Mouse (Mus musculus) limb, embryonic 15.5 days (tissue): ENCODE data around the gene Olfr111. TPM values are rescaled to one million over a fixed set of nuclear protein-coding genes. Genes with fewer than 3 reads are reported as not detected.
"Not testable (repeated sequence)": the region's sequence is repeated elsewhere in the genome, so short reads cannot be mapped to it uniquely, and the experiment has no call there.

Experiments used
- ATAC-seq: fragments of 200-750 bp; cut with Nextera tagmentation; 2 replicates; pipeline ENCODE4 v1.8.0; 2017; ENCODE audit warnings: low read depth, moderate TSS enrichment; ENCODE audit not compliant: insufficient number of reproducible peaks, low FRiP score, low TSS enrichment
- H3K27ac ChIP-seq: fragments of 300-500 bp; sonication (generic); 2 replicates; pipeline ENCODE4 v1.5.1; 2015; ENCODE audit warnings: moderate library complexity, mild to moderate bottlenecking, inconsistent platforms
- H3K27me3 ChIP-seq: fragments of 300-500 bp; sonication (generic); 2 replicates; pipeline ENCODE4 v1.6.1; 2015; ENCODE audit warnings: inconsistent platforms
- H3K36me3 ChIP-seq: fragments of 300-500 bp; sonication (generic); 2 replicates; pipeline ENCODE4 v1.6.1; 2015; ENCODE audit warnings: inconsistent platforms
- H3K4me1 ChIP-seq: fragments of 300-500 bp; sonication (generic); 2 replicates; pipeline ENCODE4 v1.6.1; 2015; ENCODE audit warnings: inconsistent platforms
- H3K4me2 ChIP-seq: fragments of 300-500 bp; sonication (generic); 2 replicates; pipeline ENCODE4 v1.6.1; 2015; ENCODE audit warnings: mild to moderate bottlenecking, inconsistent platforms
- H3K4me3 ChIP-seq: fragments of 300-500 bp; sonication (generic); 2 replicates; pipeline ENCODE4 v1.5.1; 2015; ENCODE audit warnings: mild to moderate bottlenecking, inconsistent platforms
- H3K9ac ChIP-seq: fragments of 300-500 bp; sonication (generic); 2 replicates; pipeline ENCODE4 v1.6.1; 2015; ENCODE audit warnings: inconsistent platforms
- H3K9me3 ChIP-seq: fragments of 300-500 bp; sonication (generic); 2 replicates; pipeline ENCODE4 v1.6.1; 2016; ENCODE audit warnings: inconsistent platforms
- WGBS: fragments of 180-500 bp; shearing (Covaris S2); methylation state at CpG from one replicate; pipeline ENCODE4 v1.1.7; 2015; 5-methylcytosine and 5-hydroxymethylcytosine counted together
- polyA plus RNA-seq: library from polyadenylated mRNA; unstranded; fragments of >200 nt; fragmentation: Nextera tagmentation; extraction: Ambion mirVana; gene quantifications from 2 replicates; pipeline ENCODE4 v1.2.1, GENCODE M21; 2015

Olfr111 gene
- not detected in 2 replicates for polyA plus RNA-seq

DNA sequence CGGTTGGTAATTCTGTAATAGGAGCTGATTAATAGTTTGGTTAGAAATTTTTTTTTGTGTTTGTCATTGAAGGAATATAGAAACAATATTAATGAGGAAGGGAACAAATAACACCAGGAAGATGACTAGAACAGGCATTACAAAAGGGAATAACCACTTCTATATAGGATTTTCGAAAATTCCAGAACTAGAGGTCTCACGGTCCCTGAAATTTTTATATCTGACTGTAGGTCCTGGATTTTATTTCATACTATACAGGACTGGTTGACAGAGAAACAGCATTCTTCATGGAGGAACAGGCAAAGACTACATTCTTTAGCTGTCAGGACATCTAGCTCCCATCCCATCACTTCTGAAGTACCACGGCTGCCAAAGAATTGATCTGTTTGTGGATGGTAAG lies at the start of gene Olfr111:
Gene Olfr111 (plus strand): TSS at position 301 of the 400 bp plus-strand sequence.
- H3K4me1 ChIP-seq, result no peaks in the 10 kb centered on the region
- ATAC-seq, result no peak
- no peak within 1 kb of the TSS for H3K4me3 ChIP-seq
- no peak within 1 kb of the TSS for H3K4me2 ChIP-seq
- no peak within 1 kb of the TSS for H3K27ac ChIP-seq
- H3K9ac ChIP-seq, result no peak within 1 kb of the TSS
- no peaks in the 10 kb centered on the region for H3K36me3 ChIP-seq
- no peaks in the 10 kb centered on the region for H3K27me3 ChIP-seq
- WGBS, result 81% methylated on average over 4 of the region's 4 CpGs
- H3K9me3 ChIP-seq, result no peaks in the 10 kb centered on the region

DNA sequence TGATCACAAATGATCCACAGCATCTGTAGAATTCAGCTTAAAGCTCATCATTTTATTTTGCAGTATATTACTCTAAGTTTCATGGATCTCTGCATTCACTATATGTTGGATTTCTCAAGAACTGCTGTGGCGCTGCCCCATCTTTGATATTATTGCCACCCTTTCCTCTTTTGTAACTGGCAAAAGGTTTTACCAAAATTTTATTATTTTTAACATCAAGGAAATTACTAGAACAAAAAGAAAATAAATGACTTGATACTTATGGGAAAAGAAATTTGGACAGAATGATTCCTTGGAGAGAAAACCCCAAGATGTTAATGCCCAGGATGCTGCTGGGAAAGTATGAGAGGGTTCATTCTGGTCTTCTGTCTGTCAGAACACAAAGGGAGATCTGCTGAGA lies 49.2 kb upstream of the Olfr111 start, which contains the start of gene Olfr109:
Gene Olfr109 (plus strand): TSS at position 301 of the 400 bp plus-strand sequence.
- Histone ChIP-seq H3K27me3 (no peaks in the 10 kb centered on the region), H3K36me3 (no peaks in the 10 kb centered on the region), H3K4me2 (no peak within 1 kb of the TSS), H3K4me3 (no peak within 1 kb of the TSS), H3K9ac (no peak within 1 kb of the TSS), H3K4me1 (no peaks in the 10 kb centered on the region), H3K9me3 (no peaks in the 10 kb centered on the region), H3K27ac (no peak within 1 kb of the TSS)
- WGBS, result 83% methylated on average over 1 of the region's 1 CpGs
- no peak for ATAC-seq

DNA sequence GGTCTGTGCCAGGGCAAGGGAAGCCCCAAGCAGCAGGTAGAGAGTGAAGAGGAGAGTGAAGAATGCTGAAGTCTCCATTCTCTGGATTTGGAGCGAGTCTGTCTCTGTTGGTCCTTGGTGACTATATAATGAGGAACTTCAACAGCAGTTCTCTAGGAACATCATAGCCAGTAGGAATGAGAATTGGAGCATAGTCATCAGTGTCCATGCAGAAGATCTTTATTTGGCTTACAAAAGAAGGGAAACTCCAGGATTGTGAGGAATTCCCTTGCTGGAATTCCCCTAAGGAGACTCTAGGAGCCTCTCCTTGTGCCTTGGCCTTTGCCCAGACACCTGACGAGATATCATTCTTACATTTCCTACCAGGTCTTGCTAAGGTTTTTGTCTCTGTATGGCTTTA lies 24.4 kb upstream of the Olfr111 start, which contains the start of gene H2-M2:
Gene H2-M2 (minus strand): TSS at position 101 of the 400 bp plus-strand sequence.
- 72% methylated on average over 2 of the region's 2 CpGs for WGBS
- no peak for ATAC-seq
- H3K9me3 ChIP-seq, result no peaks in the 10 kb centered on the region

DNA sequence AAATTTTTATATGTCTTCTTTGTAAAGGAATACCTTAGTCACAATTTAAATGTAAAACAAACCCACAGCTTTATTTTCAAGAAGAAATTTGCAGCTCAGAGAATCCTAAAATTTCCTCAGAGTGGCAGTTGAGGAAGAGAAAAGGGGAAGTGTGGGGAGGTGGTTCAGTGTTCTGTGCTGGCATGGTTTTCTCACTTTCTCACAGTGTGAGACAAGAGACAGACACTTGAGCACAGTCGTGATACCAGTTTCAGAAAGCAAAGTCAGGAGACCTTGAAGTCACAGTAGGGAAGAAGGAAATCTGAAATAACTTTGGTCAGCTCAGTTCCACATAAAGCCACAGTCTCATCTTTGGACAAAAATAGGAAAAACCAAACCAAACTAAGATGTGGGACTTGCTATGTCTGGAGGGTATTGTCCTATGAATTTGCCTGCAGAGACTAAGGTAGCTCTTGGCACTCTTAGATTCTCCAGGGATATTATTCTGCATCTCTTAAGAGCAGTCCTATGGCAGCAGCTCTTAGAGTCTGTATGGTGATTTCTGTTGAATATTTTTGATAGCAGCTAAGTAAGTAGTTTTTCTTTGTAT lies 15.8 kb upstream of the Olfr111 start, which contains the start of gene Olfr110:
Gene Olfr110 (plus strand): TSS at position 539 of the 589 bp plus-strand sequence.
- Histone ChIP-seq H3K27me3 (no peaks in the 10 kb centered on the region), H3K4me2 (no peak within 1 kb of the TSS), H3K9me3 (no peaks in the 10 kb centered on the region), H3K36me3 (no peaks in the 10 kb centered on the region), H3K4me1 (no peaks in the 10 kb centered on the region), H3K9ac (no peak within 1 kb of the TSS), H3K27ac (no peak within 1 kb of the TSS), H3K4me3 (no peak within 1 kb of the TSS)
- ATAC-seq, result no peak
- WGBS, result 63% methylated on average over 1 of the region's 1 CpGs

More for the DNA sequence above, 24.4 kb upstream of the Olfr111 start, which contains the start of gene H2-M2:
- H3K36me3 ChIP-seq, result no peaks in the 10 kb centered on the region
- H3K27me3 ChIP-seq, result no peaks in the 10 kb centered on the region
- no peak within 1 kb of the TSS for H3K9ac ChIP-seq
- H3K27ac ChIP-seq, result no peak within 1 kb of the TSS
- H3K4me1 ChIP-seq, result no peaks in the 10 kb centered on the region
- H3K4me3 ChIP-seq, result no peak within 1 kb of the TSS
- H3K4me2 ChIP-seq, result no peak within 1 kb of the TSS

DNA sequence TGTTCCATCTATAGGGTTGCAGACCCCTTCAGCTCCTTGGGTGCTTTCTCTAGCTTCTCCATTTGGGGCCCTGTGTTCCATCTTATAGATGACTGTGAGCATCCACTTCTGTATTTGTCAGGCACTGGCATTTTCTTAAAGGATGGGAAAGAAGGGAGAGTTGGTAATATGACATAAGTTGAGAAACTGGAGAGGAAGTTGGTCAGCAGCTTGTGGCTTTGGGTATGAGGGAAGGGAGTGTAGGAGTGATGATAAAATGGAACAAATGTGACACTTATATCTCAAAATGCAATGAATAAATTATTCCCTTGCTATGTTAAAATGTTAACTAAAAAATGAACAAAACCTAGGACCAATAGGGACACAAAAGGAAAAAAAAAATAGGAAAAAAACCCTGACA lies 16.8 kb downstream of the Olfr111 start:
- not testable (repeated sequence) for H3K4me3 ChIP-seq, H3K27me3 ChIP-seq, H3K36me3 ChIP-seq, H3K4me2 ChIP-seq, ATAC-seq, H3K4me1 ChIP-seq, H3K9me3 ChIP-seq, H3K27ac ChIP-seq, H3K9ac ChIP-seq

DNA sequence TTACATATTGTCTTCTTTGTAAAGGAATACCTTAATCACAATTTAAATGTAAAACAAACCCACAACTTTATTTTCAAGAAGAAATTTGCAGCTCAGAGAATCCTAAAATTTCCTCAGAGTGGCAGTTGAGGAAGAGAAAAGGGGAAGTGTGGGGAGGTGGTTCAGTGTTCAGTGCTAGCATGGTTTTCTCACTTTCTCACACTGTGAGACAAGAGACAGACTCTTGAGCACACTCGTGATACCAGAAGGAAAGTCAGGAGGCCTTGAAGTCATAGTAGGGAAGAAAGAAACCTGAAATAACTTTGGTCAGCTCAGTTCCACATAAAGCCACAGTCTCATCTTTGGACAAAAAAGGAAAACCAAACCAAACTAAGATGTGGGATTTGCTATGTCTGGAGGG lies 17.6 kb downstream of the Olfr111 start:
- H3K4me3 ChIP-seq, H3K9ac ChIP-seq, H3K27me3 ChIP-seq, H3K36me3 ChIP-seq, H3K4me2 ChIP-seq, H3K27ac ChIP-seq, H3K9me3 ChIP-seq, ATAC-seq, H3K4me1 ChIP-seq: not testable (repeated sequence)
- 62% methylated on average over 1 of the region's 1 CpGs for WGBS

DNA sequence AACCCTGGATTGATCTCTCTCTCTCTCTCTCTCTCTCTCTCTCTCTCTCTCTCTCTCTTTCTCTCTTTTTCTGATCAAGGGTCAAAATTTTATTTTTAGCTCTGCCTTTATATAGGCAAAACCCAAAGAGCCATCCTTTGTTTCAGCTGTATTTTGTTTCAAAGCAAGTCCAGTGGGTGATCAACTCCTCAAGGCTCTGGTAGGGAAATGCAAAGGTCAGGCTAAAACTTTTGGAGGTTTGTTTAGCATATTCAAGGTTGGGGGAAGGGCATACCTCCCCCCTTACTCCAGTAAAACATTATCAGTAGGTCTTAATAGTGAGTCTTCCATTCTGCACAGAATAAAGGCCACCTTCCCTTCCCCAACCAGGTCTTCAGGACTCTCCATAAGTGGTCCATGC lies 27.3 kb downstream of the Olfr111 start:
- Histone ChIP-seq H3K4me1 (no peaks in the 10 kb centered on the region), H3K4me3 (no peak overlapping the region), H3K9me3 (no peaks in the 10 kb centered on the region), H3K4me2 (no peak overlapping the region), H3K36me3 (no peaks in the 10 kb centered on the region), H3K27me3 (no peaks in the 10 kb centered on the region), H3K9ac (no peak overlapping the region), H3K27ac (no peak overlapping the region)
- ATAC-seq, result no peak

- H3K4me1 ChIP-seq, result not testable (repeated sequence)
Observed at GRCm38 (mm10) chr17:37538416-37538815, 30.6 kb downstream of the Olfr111 start.

GRCm38 (mm10) chr17:37541454-37542119 lies 33.8 kb downstream of the Olfr111 start:
- no peak for ATAC-seq
- H3K4me3 ChIP-seq, result no peak overlapping the region
- H3K27ac ChIP-seq, result no peak overlapping the region
- no peaks in the 10 kb centered on the region for H3K27me3 ChIP-seq
- no peaks in the 10 kb centered on the region for H3K4me1 ChIP-seq
- H3K4me2 ChIP-seq, result no peak overlapping the region
- H3K9me3 ChIP-seq, result no peaks in the 10 kb centered on the region
- no peak overlapping the region for H3K9ac ChIP-seq
- H3K36me3 ChIP-seq, result no peaks in the 10 kb centered on the region
- 77% methylated on average over 4 of the region's 4 CpGs for WGBS

More at GRCm38 (mm10) chr17:37538416-37538815, 30.6 kb downstream of the Olfr111 start:
- not testable (repeated sequence) for H3K27me3 ChIP-seq, H3K27ac ChIP-seq, H3K9ac ChIP-seq, ATAC-seq, H3K4me3 ChIP-seq, H3K36me3 ChIP-seq, H3K9me3 ChIP-seq, H3K4me2 ChIP-seq
- 52% methylated on average over 1 of the region's 1 CpGs for WGBS

- H3K36me3 ChIP-seq, result no peaks in the 10 kb centered on the region
- H3K4me2 ChIP-seq, result no peak overlapping the region
- H3K9me3 ChIP-seq, result no peaks in the 10 kb centered on the region
- H3K9ac ChIP-seq, result no peak overlapping the region
- H3K27ac ChIP-seq, result no peak overlapping the region
- ATAC-seq, result no peak
- WGBS, result 48% methylated on average over 3 of the region's 3 CpGs
- no peak overlapping the region for H3K4me3 ChIP-seq
- no peaks in the 10 kb centered on the region for H3K4me1 ChIP-seq
- H3K27me3 ChIP-seq, result no peaks in the 10 kb centered on the region
Observed at GRCm38 (mm10) chr17:37543800-37544435, 36.1 kb downstream of the Olfr111 start.

GRCm38 (mm10) chr17:37558913-37559615 lies 51.2 kb downstream of the Olfr111 start:
- no peaks in the 10 kb centered on the region for H3K36me3 ChIP-seq
- no peak for ATAC-seq
- no peak overlapping the region for H3K9ac ChIP-seq
- no peak overlapping the region for H3K4me3 ChIP-seq
- no peaks in the 10 kb centered on the region for H3K9me3 ChIP-seq
- H3K4me2 ChIP-seq, result no peak overlapping the region
- H3K4me1 ChIP-seq, result no peaks in the 10 kb centered on the region
- 58% methylated on average over 1 of the region's 1 CpGs for WGBS
- no peak overlapping the region for H3K27ac ChIP-seq
- no peaks in the 10 kb centered on the region for H3K27me3 ChIP-seq

DNA sequence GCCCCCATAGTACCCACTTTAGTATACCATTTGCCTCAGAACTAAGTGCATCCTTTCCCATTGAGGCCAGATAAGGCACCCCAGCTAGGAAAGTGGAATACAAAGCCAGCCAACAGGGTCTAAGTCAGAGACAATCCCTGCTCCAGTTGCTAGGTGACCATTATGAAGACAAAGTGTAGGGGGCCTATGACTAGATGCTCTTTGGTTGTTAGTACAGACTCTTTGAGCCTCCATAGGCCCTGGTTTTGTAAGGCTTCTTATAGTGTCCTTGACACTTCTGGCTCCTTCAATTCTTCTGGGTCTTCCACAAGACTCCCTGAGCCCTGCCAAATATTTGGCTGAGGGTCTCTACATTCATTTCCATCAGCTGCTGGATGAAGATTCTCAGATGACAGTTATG lies 61.5 kb downstream of the Olfr111 start, which contains the start of gene Olfr112:
Gene Olfr112 (minus strand): TSS at position 101 of the 400 bp plus-strand sequence.
- Histone ChIP-seq H3K36me3 (no peaks in the 10 kb centered on the region), H3K4me3 (no peak within 1 kb of the TSS), H3K9me3 (no peaks in the 10 kb centered on the region), H3K27ac (no peak within 1 kb of the TSS), H3K4me2 (no peak within 1 kb of the TSS), H3K4me1 (no peaks in the 10 kb centered on the region), H3K9ac (no peak within 1 kb of the TSS), H3K27me3 (no peaks in the 10 kb centered on the region)
- ATAC-seq, result no peak
